Mouse (Mus musculus) limb, embryonic 13.5 days (tissue): ENCODE measurements around the gene Bcl2. TPM values are rescaled to one million over a fixed set of nuclear protein-coding genes. Genes with fewer than 3 reads are reported as not detected.

Experiments used
- ATAC-seq: fragments of 200-750 bp; cut with Nextera tagmentation; 2 replicates; pipeline ENCODE4 v1.8.0; 2017; ENCODE audit warnings: low read depth, moderate number of reproducible peaks, moderate TSS enrichment; ENCODE audit not compliant: low FRiP score
- H3K27ac ChIP-seq: fragments of 300-500 bp; sonication (generic); 2 replicates; pipeline ENCODE4 v1.5.1; 2015; ENCODE audit warnings: inconsistent platforms, mild to moderate bottlenecking, moderate library complexity
- H3K27me3 ChIP-seq: fragments of 300-500 bp; sonication (generic); 2 replicates; pipeline ENCODE4 v1.6.1; 2015; ENCODE audit warnings: mild to moderate bottlenecking, inconsistent platforms
- H3K36me3 ChIP-seq: fragments of 300-500 bp; sonication (generic); 2 replicates; pipeline ENCODE4 v1.6.1; 2015; ENCODE audit warnings: inconsistent platforms, mild to moderate bottlenecking, moderate library complexity
- H3K4me1 ChIP-seq: fragments of 300-500 bp; sonication (generic); 2 replicates; pipeline ENCODE4 v1.6.1; 2015; ENCODE audit warnings: inconsistent platforms
- H3K4me2 ChIP-seq: fragments of 300-500 bp; sonication (generic); replicated peaks from 2 replicates; pipeline ENCODE4 v1.6.1; 2015; ENCODE audit warnings: inconsistent platforms, mild to moderate bottlenecking, moderate library complexity
- H3K4me3 ChIP-seq: fragments of 300-500 bp; sonication (generic); 2 replicates; pipeline ENCODE4 v1.5.1; 2015; ENCODE audit warnings: moderate library complexity, mild to moderate bottlenecking, inconsistent platforms
- H3K9ac ChIP-seq: fragments of 300-500 bp; sonication (generic); 2 replicates; pipeline ENCODE4 v1.6.1; 2015; ENCODE audit warnings: mild to moderate bottlenecking, inconsistent platforms
- H3K9me3 ChIP-seq: fragments of 300-500 bp; sonication (generic); 2 replicates; pipeline ENCODE4 v1.6.1; 2016; ENCODE audit warnings: inconsistent platforms
- WGBS: fragments of 180-500 bp; shearing (Covaris S2); methylation state at CpG from one replicate; pipeline ENCODE4 v1.1.7; 2015; 5-methylcytosine and 5-hydroxymethylcytosine counted together
- polyA plus RNA-seq: library from polyadenylated mRNA; unstranded; fragments of >200 nt; fragmentation: Nextera tagmentation; extraction: Ambion mirVana; gene quantifications from 2 replicates; pipeline ENCODE4 v1.2.1, GENCODE M21; 2015

The Bcl2 gene
- polyA plus RNA-seq, 1 experiment from 2014 or later, result 33.3 TPM

DNA sequence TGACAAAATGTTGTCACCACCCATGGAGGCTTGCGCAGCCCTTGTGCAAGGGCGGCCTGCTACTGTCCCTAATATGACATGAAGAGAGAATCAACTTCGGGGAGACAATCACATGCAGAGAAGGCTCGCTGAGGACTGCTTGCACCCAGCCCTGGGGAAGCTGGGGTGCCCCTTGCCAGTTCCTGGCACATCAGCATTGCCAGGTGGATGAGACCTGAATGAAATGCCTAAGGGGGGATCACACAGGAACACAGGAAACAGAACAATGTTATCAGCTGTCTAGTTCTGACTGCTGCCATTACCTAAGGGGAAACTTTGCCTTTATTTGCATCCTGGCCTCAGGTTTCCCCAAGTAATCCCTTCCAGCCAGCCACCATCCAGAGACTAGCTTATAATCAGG is 63.6 kb downstream of the Bcl2 start:
- Histone ChIP-seq H3K9ac (no peak overlapping the region), H3K4me3 (no peak overlapping the region), H3K27ac (no peak overlapping the region), H3K36me3 (no peaks in the 10 kb centered on the region), H3K4me1 (no peaks in the 10 kb centered on the region), H3K4me2 (no peak overlapping the region), H3K9me3 (no peaks in the 10 kb centered on the region), H3K27me3 (no peaks in the 10 kb centered on the region)
- no peak for ATAC-seq
- 91% methylated on average over 4 of the region's 4 CpGs for WGBS

DNA sequence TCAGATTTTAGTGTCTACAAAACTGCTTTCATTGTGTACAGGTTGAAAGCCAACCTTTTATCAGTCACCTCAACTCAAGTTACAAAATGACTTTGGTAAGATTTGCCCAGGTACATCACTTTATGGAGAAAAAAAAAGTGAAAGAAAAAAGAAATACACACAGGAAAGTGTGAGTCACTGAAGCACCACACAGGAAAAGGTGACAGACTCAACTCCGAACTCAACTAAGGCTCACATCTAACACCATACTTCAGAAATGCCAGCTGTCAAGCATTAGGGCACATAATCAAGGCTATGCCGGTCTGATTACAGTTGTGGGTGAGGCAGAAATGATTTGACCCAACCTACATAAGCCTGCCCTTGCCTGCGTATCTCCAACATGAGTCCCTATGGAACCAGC is 66.7 kb downstream of the Bcl2 start:
- H3K9ac ChIP-seq, result no peak overlapping the region
- H3K36me3 ChIP-seq, result no peaks in the 10 kb centered on the region
- ATAC-seq, result no peak
- no peak overlapping the region for H3K4me3 ChIP-seq
- no peaks in the 10 kb centered on the region for H3K27me3 ChIP-seq
- H3K4me1 ChIP-seq, result 0 out of 2 replicates have a peak, but pooled peaks cover 8% of the 10 kb centered on the region
- 81% methylated on average over 3 of the region's 3 CpGs for WGBS
- no peak overlapping the region for H3K4me2 ChIP-seq
- no peaks in the 10 kb centered on the region for H3K9me3 ChIP-seq
- H3K27ac ChIP-seq, result no peak overlapping the region

GRCm38 (mm10) chr1:106644566-106644965 is 69.5 kb downstream of the Bcl2 start:
- Histone ChIP-seq H3K4me2 (no peak overlapping the region), H3K4me1 (0 out of 2 replicates have a peak, but pooled peaks cover 8% of the 10 kb centered on the region), H3K4me3 (no peak overlapping the region), H3K9me3 (no peaks in the 10 kb centered on the region), H3K9ac (no peak overlapping the region), H3K27ac (no peak overlapping the region), H3K27me3 (no peaks in the 10 kb centered on the region), H3K36me3 (no peaks in the 10 kb centered on the region)
- no peak for ATAC-seq
- 91% methylated on average over 4 of the region's 4 CpGs for whole genome bisulfite sequencing

- H3K4me2 ChIP-seq, result no peak overlapping the region
- no peak overlapping the region for H3K4me3 ChIP-seq
- H3K9me3 ChIP-seq, result no peaks in the 10 kb centered on the region
- H3K27me3 ChIP-seq, result no peaks in the 10 kb centered on the region
- WGBS, result 70% methylated on average over 3 of the region's 3 CpGs
- H3K36me3 ChIP-seq, result no peaks in the 10 kb centered on the region
- H3K9ac ChIP-seq, result no peak overlapping the region
- H3K27ac ChIP-seq, result no peak overlapping the region
- no peak for ATAC-seq
- H3K4me1 ChIP-seq, result 0 out of 2 replicates have a peak, but pooled peaks cover 8% of the 10 kb centered on the region
Observed at GRCm38 (mm10) chr1:106643527-106643926, 70.5 kb downstream of the Bcl2 start.

GRCm38 (mm10) chr1:106640577-106640976 is 73.5 kb downstream of the Bcl2 start:
- Histone ChIP-seq H3K36me3 (no peaks in the 10 kb centered on the region), H3K9ac (no peak overlapping the region), H3K27ac (no peak overlapping the region), H3K4me3 (no peak overlapping the region), H3K4me1 (peaks cover 18% of the 10 kb centered on the region), H3K4me2 (no peak overlapping the region), H3K27me3 (no peaks in the 10 kb centered on the region), H3K9me3 (no peaks in the 10 kb centered on the region)
- ATAC-seq, result no peak
- WGBS, result 95% methylated on average over 1 of the region's 1 CpGs

DNA sequence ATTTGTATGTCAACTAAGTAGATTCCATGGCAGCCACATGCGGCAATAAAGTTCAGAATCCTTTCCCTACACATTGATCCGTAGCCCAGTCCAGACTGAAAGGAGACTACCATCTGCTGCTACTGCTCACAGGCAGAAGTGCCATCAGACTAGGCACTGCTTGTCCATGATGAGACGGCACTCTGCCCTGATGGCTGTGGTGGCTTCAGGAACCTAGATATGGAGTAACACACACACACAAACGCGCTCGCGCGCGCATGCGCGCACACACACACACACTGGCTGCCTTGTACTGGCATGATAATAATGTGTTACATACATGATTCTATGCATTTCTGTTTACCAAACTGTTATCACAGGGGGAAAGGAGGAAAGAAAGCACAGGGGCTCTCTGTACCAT is 76.4 kb downstream of the Bcl2 start:
- 93% methylated on average over 11 of the region's 11 CpGs for WGBS

GRCm38 (mm10) chr1:106636714-106637113 is 77.4 kb downstream of the Bcl2 start:
- Histone ChIP-seq H3K36me3 (no peaks in the 10 kb centered on the region), H3K4me2 (no peak overlapping the region), H3K9me3 (no peaks in the 10 kb centered on the region), H3K4me3 (no peak overlapping the region), H3K4me1 (peaks cover 11% of the 10 kb centered on the region), H3K27ac (no peak overlapping the region), H3K9ac (no peak overlapping the region), H3K27me3 (no peaks in the 10 kb centered on the region)
- 20% methylated on average over 2 of the region's 2 CpGs for WGBS
- ATAC-seq, result no peak; the same call in 1 of the 2 replicates

More for the DNA sequence above, 76.4 kb downstream of the Bcl2 start:
- Histone ChIP-seq H3K4me2 (no peak overlapping the region), H3K27ac (no peak overlapping the region), H3K4me3 (no peak overlapping the region), H3K36me3 (no peaks in the 10 kb centered on the region), H3K9me3 (no peaks in the 10 kb centered on the region), H3K4me1 (peaks cover 10% of the 10 kb centered on the region), H3K27me3 (no peaks in the 10 kb centered on the region), H3K9ac (no peak overlapping the region)
- no peak for ATAC-seq

- Histone ChIP-seq H3K4me3 (no peak overlapping the region), H3K27ac (no peak overlapping the region), H3K36me3 (no peaks in the 10 kb centered on the region), H3K27me3 (no peaks in the 10 kb centered on the region), H3K4me2 (no peak overlapping the region), H3K4me1 (peaks cover 41% of the 10 kb centered on the region), H3K9ac (no peak overlapping the region), H3K9me3 (no peaks in the 10 kb centered on the region)
- ATAC-seq, result no peak
- WGBS, result 61% methylated on average over 3 of the region's 3 CpGs
Observed at GRCm38 (mm10) chr1:106633207-106633606, 80.9 kb downstream of the Bcl2 start.

DNA sequence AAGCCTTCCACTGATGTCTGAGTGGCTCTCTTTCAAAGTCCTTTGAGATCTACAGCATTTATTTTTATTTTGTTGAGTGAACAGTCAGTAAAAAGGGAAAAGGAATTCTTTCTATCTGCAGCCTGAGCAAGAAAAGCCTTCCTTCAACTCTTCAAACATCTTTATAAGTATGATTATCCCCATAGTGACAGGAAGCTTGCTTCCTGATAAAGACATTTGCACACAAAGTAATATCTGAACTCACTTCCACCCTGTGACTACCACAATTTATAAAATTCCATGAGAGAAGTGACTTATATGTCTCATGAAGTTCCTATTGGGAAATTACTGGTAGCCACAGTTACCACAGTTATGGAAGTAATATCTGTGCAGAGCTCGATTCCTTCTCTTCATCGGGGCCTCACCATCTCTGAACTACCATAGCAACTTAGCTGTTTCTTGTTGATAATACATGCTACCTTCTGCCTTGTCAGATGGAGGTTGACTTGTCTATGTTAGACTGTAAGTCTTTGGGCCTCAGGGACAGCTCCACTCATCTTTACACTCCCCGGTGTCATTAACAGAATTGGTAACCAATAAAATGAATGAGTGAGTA is 82.1 kb downstream of the Bcl2 start:
- Histone ChIP-seq H3K9ac (no peak overlapping the region), H3K9me3 (no peaks in the 10 kb centered on the region), H3K4me3 (no peak overlapping the region), H3K27ac (no peak overlapping the region), H3K36me3 (no peaks in the 10 kb centered on the region), H3K4me1 (peaks cover 42% of the 10 kb centered on the region), H3K4me2 (no peak overlapping the region), H3K27me3 (no peaks in the 10 kb centered on the region)
- no peak for ATAC-seq
- WGBS, result 88% methylated on average over 3 of the region's 3 CpGs

GRCm38 (mm10) chr1:106630973-106631372 is 83.1 kb downstream of the Bcl2 start:
- H3K9me3 ChIP-seq, result no peaks in the 10 kb centered on the region
- H3K4me1 ChIP-seq, result peaks cover 40% of the 10 kb centered on the region
- WGBS, result 67% methylated on average over 2 of the region's 2 CpGs
- H3K4me2 ChIP-seq, result no peak overlapping the region; the same call in 1 of the 2 replicates
- H3K27me3 ChIP-seq, result no peaks in the 10 kb centered on the region
- H3K36me3 ChIP-seq, result no peaks in the 10 kb centered on the region
- H3K9ac ChIP-seq, result no peak overlapping the region
- H3K27ac ChIP-seq, result no peak overlapping the region
- H3K4me3 ChIP-seq, result no peak overlapping the region
- no peak for ATAC-seq

DNA sequence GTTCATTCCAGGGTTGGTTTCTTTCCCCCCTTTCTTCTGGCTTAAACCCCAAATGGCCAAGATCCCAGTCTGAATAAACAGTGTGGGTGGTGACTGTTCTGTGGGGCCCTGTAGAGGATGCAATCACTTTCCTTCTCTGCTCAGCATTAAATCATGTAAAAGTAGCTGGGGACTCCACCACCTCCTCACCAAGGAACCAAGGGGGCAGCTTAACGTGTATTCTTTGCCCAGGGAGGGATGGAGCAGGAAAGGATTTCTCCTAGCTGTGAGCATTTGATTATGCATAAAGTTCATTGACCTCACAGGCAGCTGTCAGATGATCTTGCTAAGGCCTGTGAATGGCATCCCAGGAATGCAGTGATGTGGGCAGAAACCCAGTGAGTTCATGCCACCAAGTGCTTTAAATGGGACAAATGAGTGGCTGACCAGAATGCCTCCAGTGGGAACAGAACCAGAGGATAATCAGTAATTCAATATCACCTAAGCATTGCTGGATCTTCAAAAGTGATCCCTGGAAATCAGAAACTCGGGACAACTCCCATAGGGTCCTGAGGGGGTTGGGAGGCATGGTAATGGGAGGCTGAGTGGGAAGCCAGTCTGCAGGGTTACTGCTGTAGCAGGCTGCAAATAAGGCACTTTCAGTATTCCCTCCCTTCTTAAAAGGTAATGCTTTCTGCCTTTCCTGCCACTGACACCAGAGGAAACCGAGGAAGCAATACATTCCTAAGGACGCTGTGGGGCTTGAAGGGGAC is 84.0 kb downstream of the Bcl2 start:
- Histone ChIP-seq H3K4me2 (peak overlapping the region; percentile 28), H3K36me3 (no peaks in the 10 kb centered on the region), H3K4me1 (peaks cover 40% of the 10 kb centered on the region), H3K4me3 (no peak overlapping the region), H3K9me3 (no peaks in the 10 kb centered on the region), H3K9ac (no peak overlapping the region), H3K27ac (peak overlapping the region; percentile 55), H3K27me3 (no peaks in the 10 kb centered on the region)
- WGBS, result 15% methylated on average over 4 of the region's 4 CpGs
- peak; percentile 70 for ATAC-seq

- Histone ChIP-seq H3K36me3 (no peaks in the 10 kb centered on the region), H3K9me3 (no peaks in the 10 kb centered on the region), H3K9ac (no peak overlapping the region), H3K27me3 (no peaks in the 10 kb centered on the region), H3K27ac (peak overlapping the region; percentile 55; the same call in 1 of the 2 replicates), H3K4me3 (no peak overlapping the region), H3K4me1 (peaks cover 40% of the 10 kb centered on the region), H3K4me2 (peak overlapping the region; percentile 28)
- peak; percentile 42; the same call in 1 of the 2 replicates for ATAC-seq
- WGBS, result 12% methylated on average over 4 of the region's 4 CpGs
Observed at GRCm38 (mm10) chr1:106629470-106629830, 84.6 kb downstream of the Bcl2 start.
